Mouse (Mus musculus): Measurements from ENCODE around the gene Ikzf3. TPM values are rescaled to one million over a fixed set of nuclear protein-coding genes. Genes with fewer than 3 reads are reported as not detected.

Ikzf3 gene
- polyA plus RNA-seq (2015; fragmentation: Nextera tagmentation; extraction: Ambion mirVana): 0.05 and 0.70 TPM in 2 replicates

GRCm38 (mm10) chr11:98545711-98546231 is at the start of gene Ikzf3:
Gene Ikzf3 (minus strand): TSS chr11:98546031.
- Histone ChIP-seq H3K4me1 (replicated peaks) (peaks cover 14% of the 10 kb centered on the region), H3K9me3 (replicated peaks) (no peaks in the 10 kb centered on the region), H3K27me3 (peaks cover 78% of the 10 kb centered on the region), H3K27ac (no peak within 1 kb of the TSS), H3K36me3 (no peaks in the 10 kb centered on the region), H3K9ac (peak within 1 kb of the TSS; percentile 40), H3K4me3 (peak within 1 kb of the TSS; percentile 50), H3K4me2 (peak within 1 kb of the TSS; percentile 86)
- no peak for ATAC-seq (replicated peaks; ENCODE audit: insufficient number of reproducible peaks, insufficient read depth, low FRiP score, low read depth)
- WGBS: under 1% methylated on average over 58 of the region's 58 CpGs

GRCm38 (mm10) chr11:98595473-98595872 is 49.6 kb upstream of the Ikzf3 start:
- H3K4me3 ChIP-seq: no peak overlapping the region
- H3K9ac ChIP-seq: no peak overlapping the region
- H3K27ac ChIP-seq: no peak overlapping the region
- H3K9me3 ChIP-seq (replicated peaks): no peaks in the 10 kb centered on the region
- no peak overlapping the region for H3K4me2 ChIP-seq
- WGBS: 60% methylated on average over 10 of the region's 10 CpGs
- peaks cover 24% of the 10 kb centered on the region for H3K4me1 ChIP-seq (replicated peaks)
- H3K27me3 ChIP-seq: peaks cover 20% of the 10 kb centered on the region
- no peak for ATAC-seq (replicated peaks; ENCODE audit: insufficient number of reproducible peaks, insufficient read depth, low FRiP score, low read depth)
- H3K36me3 ChIP-seq: no peaks in the 10 kb centered on the region

- Histone ChIP-seq H3K9ac (no peak overlapping the region), H3K36me3 (no peaks in the 10 kb centered on the region), H3K4me2 (no peak overlapping the region), H3K4me1 (replicated peaks) (peaks cover 24% of the 10 kb centered on the region), H3K27me3 (peaks cover 19% of the 10 kb centered on the region), H3K9me3 (replicated peaks) (no peaks in the 10 kb centered on the region), H3K27ac (no peak overlapping the region), H3K4me3 (no peak overlapping the region)
- whole genome bisulfite sequencing: 68% methylated on average over 6 of the region's 6 CpGs
- ATAC-seq (replicated peaks; ENCODE audit: insufficient number of reproducible peaks, insufficient read depth, low FRiP score, low read depth): no peak
These were observed 49.2 kb upstream of the Ikzf3 start for GRCm38 (mm10) chr11:98595021-98595420.

- H3K4me3 ChIP-seq: no peak overlapping the region
- no peak overlapping the region for H3K27ac ChIP-seq
- no peaks in the 10 kb centered on the region for H3K27me3 ChIP-seq
- H3K9ac ChIP-seq: no peak overlapping the region
- WGBS: 74% methylated on average over 19 of the region's 19 CpGs
- H3K4me1 ChIP-seq (replicated peaks): peaks cover 47% of the 10 kb centered on the region
- H3K9me3 ChIP-seq (replicated peaks): no peaks in the 10 kb centered on the region
- H3K4me2 ChIP-seq: no peak overlapping the region
- H3K36me3 ChIP-seq: no peaks in the 10 kb centered on the region
- no peak for ATAC-seq (replicated peaks; ENCODE audit: insufficient number of reproducible peaks, insufficient read depth, low FRiP score, low read depth)
These were observed 45.0 kb upstream of the Ikzf3 start for GRCm38 (mm10) chr11:98590548-98591445.

GRCm38 (mm10) chr11:98589306-98589705 is 43.5 kb upstream of the Ikzf3 start:
- Histone ChIP-seq H3K4me3 (no peak overlapping the region), H3K9me3 (replicated peaks) (no peaks in the 10 kb centered on the region), H3K9ac (no peak overlapping the region), H3K27ac (peak overlapping the region; percentile 96), H3K4me1 (replicated peaks) (peaks cover 62% of the 10 kb centered on the region), H3K27me3 (no peaks in the 10 kb centered on the region), H3K36me3 (no peaks in the 10 kb centered on the region), H3K4me2 (peak overlapping the region; percentile 86)
- WGBS: 64% methylated on average over 8 of the region's 8 CpGs
- ATAC-seq (replicated peaks; ENCODE audit: insufficient number of reproducible peaks, insufficient read depth, low FRiP score, low read depth): no peak

GRCm38 (mm10) chr11:98588833-98589281 is 43.0 kb upstream of the Ikzf3 start:
- H3K4me1 ChIP-seq (replicated peaks): peaks cover 66% of the 10 kb centered on the region
- peak overlapping the region; percentile 94; the same call in 1 of the 2 replicates for H3K4me3 ChIP-seq
- H3K9me3 ChIP-seq (replicated peaks): no peaks in the 10 kb centered on the region
- 17% methylated on average over 6 of the region's 6 CpGs for WGBS
- ATAC-seq (replicated peaks; ENCODE audit: insufficient number of reproducible peaks, insufficient read depth, low FRiP score, low read depth): no peak
- H3K4me2 ChIP-seq: peak overlapping the region; percentile 86
- peak overlapping the region; percentile 96 for H3K27ac ChIP-seq
- no peaks in the 10 kb centered on the region for H3K36me3 ChIP-seq
- H3K9ac ChIP-seq: peak overlapping the region; percentile 32; the same call in 1 of the 2 replicates
- H3K27me3 ChIP-seq: no peaks in the 10 kb centered on the region

- Histone ChIP-seq H3K27ac (peak overlapping the region; percentile 96), H3K36me3 (peaks cover 6% of the 10 kb centered on the region), H3K9me3 (replicated peaks) (no peaks in the 10 kb centered on the region), H3K4me3 (peak overlapping the region; percentile 94), H3K4me1 (replicated peaks) (peaks cover 71% of the 10 kb centered on the region), H3K27me3 (no peaks in the 10 kb centered on the region), H3K4me2 (peak overlapping the region; percentile 86), H3K9ac (peak overlapping the region; percentile 48)
- WGBS: 6% methylated on average over 20 of the region's 20 CpGs
- ATAC-seq (replicated peaks; ENCODE audit: insufficient number of reproducible peaks, insufficient read depth, low FRiP score, low read depth): peak; percentile 64
These were observed 42.1 kb upstream of the Ikzf3 start for GRCm38 (mm10) chr11:98587684-98588546.

- peak within 1 kb of the TSS; percentile 86 for H3K4me2 ChIP-seq
- under 1% methylated on average over 49 of the region's 49 CpGs for WGBS
These were observed 41.2 kb upstream of the Ikzf3 start, which contains the start of gene Ormdl3 for GRCm38 (mm10) chr11:98586892-98587563. Gene Ormdl3 (minus strand): TSS chr11:98587368.

GRCm38 (mm10) chr11:98586087-98586891 is 40.5 kb upstream of the Ikzf3 start:
- Histone ChIP-seq H3K27me3 (no peaks in the 10 kb centered on the region), H3K9ac (peak overlapping the region; percentile 88), H3K4me3 (peak overlapping the region; percentile 94), H3K9me3 (replicated peaks) (no peaks in the 10 kb centered on the region), H3K27ac (peak overlapping the region; percentile 96), H3K4me2 (peak overlapping the region; percentile 86), H3K4me1 (replicated peaks) (peaks cover 72% of the 10 kb centered on the region), H3K36me3 (peaks cover 15% of the 10 kb centered on the region)
- WGBS: 3% methylated on average over 22 of the region's 22 CpGs
- ATAC-seq (replicated peaks; ENCODE audit: insufficient number of reproducible peaks, insufficient read depth, low FRiP score, low read depth): peak; percentile 16; the same call in 1 of the 2 replicates

More at GRCm38 (mm10) chr11:98586892-98587563, 41.2 kb upstream of the Ikzf3 start, which contains the start of gene Ormdl3:
- Histone ChIP-seq H3K4me3 (peak within 1 kb of the TSS; percentile 94), H3K27me3 (no peaks in the 10 kb centered on the region), H3K27ac (peak within 1 kb of the TSS; percentile 96), H3K9me3 (replicated peaks) (no peaks in the 10 kb centered on the region), H3K4me1 (replicated peaks) (peaks cover 70% of the 10 kb centered on the region), H3K9ac (peak within 1 kb of the TSS; percentile 88), H3K36me3 (peaks cover 14% of the 10 kb centered on the region)
- peak; percentile 87 for ATAC-seq (replicated peaks; ENCODE audit: insufficient number of reproducible peaks, insufficient read depth, low FRiP score, low read depth)
